Mouse (Mus musculus): ENCODE data around the gene Cdkl4.

Gene Cdkl4

GRCm38 (mm10) chr17:80480031-80480854 lies 97.4 kb downstream of the Cdkl4 start, which contains the start of gene Sos1:
Gene Sos1 (minus strand): TSS chr17:80480453.
- DNase-seq (ENCODE audit: low read depth, low spot score) = peak; percentile 92

GRCm38 (mm10) chr17:80479295-80480030 lies 98.2 kb downstream of the Cdkl4 start:
- DNase-seq (ENCODE audit: low read depth, low spot score) = peak; percentile 34

- DNase-seq (ENCODE audit: low read depth, low spot score) = no peak
Observed at GRCm38 (mm10) chr17:80477679-80478078, 99.9 kb downstream of the Cdkl4 start.

GRCm38 (mm10) chr17:80476496-80476895 lies 101.1 kb downstream of the Cdkl4 start:
- no peak for DNase-seq (ENCODE audit: low read depth, low spot score)

Measured in skeletal muscle tissue, adult 2 months (tissue).